In the genomic region with DNA sequence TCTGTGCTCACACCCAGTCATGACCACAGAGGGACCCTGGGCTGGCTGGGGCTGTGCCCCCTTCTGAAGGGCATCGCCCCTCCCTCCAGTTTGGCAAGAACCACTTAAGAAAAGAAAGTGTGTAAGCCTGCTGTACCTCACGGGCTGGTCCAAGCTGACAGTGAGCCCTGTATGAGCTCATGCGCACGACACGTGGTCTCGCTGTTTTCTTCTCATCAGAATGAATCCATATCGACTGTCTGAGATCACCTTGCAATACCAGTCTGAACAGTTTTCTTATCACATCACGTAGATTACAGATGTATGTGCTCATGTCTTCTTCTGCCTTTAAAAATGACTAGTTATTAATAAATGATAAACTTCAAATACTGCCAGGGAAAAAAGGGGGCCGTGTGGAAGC, we compare ENCODE assay signal across 25 mouse cellular contexts.
DNase-seq lines count a peak whose midpoint lies in the region; ATAC-seq and TF ChIP-seq lines count a peak whose summit lies in the region.
"Had no signal": no experiment of that assay in that cellular context is flagged by ENCODE, and none has a peak within 500 bp of the region (broad histone marks: within the 10 kb centered on the region; RNA-seq: fewer than 3 reads in every experiment).

No protein-coding gene starts in this region.

- H3K9me3 ChIP-seq in forebrain, embryonic 10.5 days = peaks cover 6% of the 10 kb centered on the region
- no peaks in the 10 kb centered on the region for H3K9me3 ChIP-seq in forebrain, embryonic 14.5 days (replicated peaks; ENCODE audit: control insufficient read depth, low read length)
- H3K9me3 ChIP-seq in hindbrain, postnatal 0 days (ENCODE audit: low read length) = no peaks in the 10 kb centered on the region
- no peaks in the 10 kb centered on the region for H3K9me3 ChIP-seq in hindbrain, embryonic 14.5 days (ENCODE audit: control insufficient read depth, low read length)
- 0 out of 2 replicates have a peak, but pooled peaks cover 9% of the 10 kb centered on the region for H3K9me3 ChIP-seq in midbrain, embryonic 10.5 days (replicated peaks)
- H3K9me3 ChIP-seq in midbrain, embryonic 15.5 days = no peaks in the 10 kb centered on the region
- H3K9me3 ChIP-seq in intestine, embryonic 15.5 days = no peaks in the 10 kb centered on the region
- H3K9me3 ChIP-seq: embryonic facial prominence, embryonic 10.5 days; embryonic facial prominence, embryonic 13.5 days; forebrain, embryonic 13.5 days; heart, embryonic 10.5 days; heart, embryonic 13.5 days; hindbrain, embryonic 15.5 days had no signal

- H3K27me3 ChIP-seq in forebrain, embryonic 10.5 days (ENCODE audit: poor library complexity, severe bottlenecking) = no peaks in the 10 kb centered on the region
- H3K27me3 ChIP-seq in forebrain, embryonic 14.5 days (replicated peaks; ENCODE audit: control insufficient read depth, insufficient read depth, low read length) = no peaks in the 10 kb centered on the region
- no peaks in the 10 kb centered on the region for H3K27me3 ChIP-seq in hindbrain, postnatal 0 days (ENCODE audit: insufficient read depth, low read length)
- H3K27me3 ChIP-seq in hindbrain, embryonic 14.5 days (ENCODE audit: control insufficient read depth, insufficient read depth, low read length) = no peaks in the 10 kb centered on the region
- H3K27me3 ChIP-seq in midbrain, embryonic 10.5 days (ENCODE audit: low read depth, poor library complexity, severe bottlenecking) = no peaks in the 10 kb centered on the region
- no peaks in the 10 kb centered on the region for H3K27me3 ChIP-seq in midbrain, embryonic 15.5 days (replicated peaks)
- no peaks in the 10 kb centered on the region for H3K27me3 ChIP-seq in intestine, embryonic 15.5 days (replicated peaks)
- H3K27me3 ChIP-seq: embryonic facial prominence, embryonic 13.5 days; forebrain, embryonic 13.5 days; heart, embryonic 13.5 days; hindbrain, embryonic 15.5 days had no signal

- no peak overlapping the region for H3K4me3 ChIP-seq in forebrain, embryonic 10.5 days
- H3K4me3 ChIP-seq in forebrain, embryonic 14.5 days (ENCODE audit: low read depth, low read length) = no peak overlapping the region
- no peak overlapping the region for H3K4me3 ChIP-seq in hindbrain, postnatal 0 days (ENCODE audit: low read length)
- no peak overlapping the region for H3K4me3 ChIP-seq in hindbrain, embryonic 14.5 days (replicated peaks; ENCODE audit: low read length)
- no peak overlapping the region for H3K4me3 ChIP-seq in midbrain, embryonic 10.5 days
- no peak overlapping the region for H3K4me3 ChIP-seq in midbrain, embryonic 15.5 days
- H3K4me3 ChIP-seq in intestine, embryonic 15.5 days (replicated peaks) = no peak overlapping the region
- H3K4me3 ChIP-seq: embryonic facial prominence, embryonic 10.5 days; embryonic facial prominence, embryonic 13.5 days; erythroblast, embryonic 14.5 days; forebrain, embryonic 13.5 days; heart, adult 2 months; heart, embryonic 10.5 days; heart, embryonic 13.5 days; hindbrain, embryonic 15.5 days had no signal

- DNase-seq in forebrain, embryonic 10.5 days (ENCODE audit: extremely low spot score, low spot score) = no peak
- DNase-seq in forebrain, embryonic 14.5 days (ENCODE audit: low spot score) = no peak
- DNase-seq in hindbrain, postnatal 0 days (ENCODE audit: low spot score) = no peak
- no peak for DNase-seq in hindbrain, embryonic 14.5 days (ENCODE audit: low spot score)
- no peak for DNase-seq in midbrain, embryonic 10.5 days (ENCODE audit: low spot score)
- no peak for DNase-seq in left cerebral cortex, adult 11 months (ENCODE audit: low spot score)
- DNase-seq: adrenal gland, adult 8-10 months; adrenal gland, postnatal 25 days; cerebellum, adult 11-12 months; cerebellum, adult 8-10 months; cerebellum, postnatal 36 days; forebrain, postnatal 0 days; gastrocnemius, postnatal 25 days; heart, adult 2 months; heart, postnatal 14 days had no signal

- TF ChIP-seq CTCF in hindbrain, postnatal 0 days (IDR thresholded peaks at IDR 0.05; ENCODE audit: low read depth) = no peak

- no peak for ATAC-seq in forebrain, embryonic 14.5 days
- ATAC-seq in hindbrain, postnatal 0 days = 0 out of 2 replicates have a peak, but pooled peaks have one; percentile 35
- no peak for ATAC-seq in hindbrain, embryonic 14.5 days (ENCODE audit: low FRiP score)
- ATAC-seq in midbrain, embryonic 15.5 days (replicated peaks) = no peak
- peak; percentile 58 for ATAC-seq in intestine, embryonic 15.5 days
- ATAC-seq: activated CD4-positive, CD25-positive, alpha-beta regulatory T cell, adult 4 months; forebrain, embryonic 13.5 days; forebrain, postnatal 0 days had no signal

- H3K27ac ChIP-seq in forebrain, embryonic 10.5 days = peak overlapping the region; percentile 69; the same call in 1 of the 2 replicates
- H3K27ac ChIP-seq in forebrain, embryonic 14.5 days (ENCODE audit: low read depth, low read length) = no peak overlapping the region
- H3K27ac ChIP-seq in hindbrain, postnatal 0 days = no peak overlapping the region
- H3K27ac ChIP-seq in hindbrain, embryonic 14.5 days = no peak overlapping the region
- peak overlapping the region; percentile 65; the same call in 1 of the 2 replicates for H3K27ac ChIP-seq in midbrain, embryonic 10.5 days (replicated peaks)
- no peak overlapping the region for H3K27ac ChIP-seq in midbrain, embryonic 15.5 days
- H3K27ac ChIP-seq in intestine, embryonic 15.5 days = no peak overlapping the region
- H3K27ac ChIP-seq: embryonic facial prominence, embryonic 10.5 days; embryonic facial prominence, embryonic 13.5 days; forebrain, embryonic 13.5 days; heart, adult 2 months; heart, embryonic 10.5 days; heart, embryonic 13.5 days; hindbrain, embryonic 15.5 days had no signal

- H3K4me1 ChIP-seq in forebrain, embryonic 10.5 days = peaks cover 16% of the 10 kb centered on the region
- no peaks in the 10 kb centered on the region for H3K4me1 ChIP-seq in forebrain, embryonic 14.5 days (ENCODE audit: control insufficient read depth, insufficient read depth, low read length)
- H3K4me1 ChIP-seq in hindbrain, postnatal 0 days (ENCODE audit: insufficient read depth, low read length) = no peaks in the 10 kb centered on the region
- no peaks in the 10 kb centered on the region for H3K4me1 ChIP-seq in hindbrain, embryonic 14.5 days (replicated peaks; ENCODE audit: control insufficient read depth, insufficient read depth, low read length)
- H3K4me1 ChIP-seq in midbrain, embryonic 10.5 days = peaks cover 21% of the 10 kb centered on the region
- H3K4me1 ChIP-seq in midbrain, embryonic 15.5 days = no peaks in the 10 kb centered on the region; the same call in 1 of the 2 replicates
- H3K4me1 ChIP-seq in intestine, embryonic 15.5 days (replicated peaks) = no peaks in the 10 kb centered on the region
- H3K4me1 ChIP-seq: embryonic facial prominence, embryonic 13.5 days; hindbrain, embryonic 15.5 days had no signal

- no peak overlapping the region for H3K9ac ChIP-seq in forebrain, embryonic 14.5 days (ENCODE audit: low read length)
- H3K9ac ChIP-seq in hindbrain, postnatal 0 days (replicated peaks; ENCODE audit: low read length) = no peak overlapping the region
- no peak overlapping the region for H3K9ac ChIP-seq in hindbrain, embryonic 14.5 days
- no peak overlapping the region for H3K9ac ChIP-seq in midbrain, embryonic 15.5 days
- H3K9ac ChIP-seq in intestine, embryonic 15.5 days = no peak overlapping the region
- H3K9ac ChIP-seq: embryonic facial prominence, embryonic 13.5 days; forebrain, embryonic 13.5 days; forebrain, postnatal 0 days; heart, embryonic 13.5 days; hindbrain, embryonic 15.5 days had no signal

- H3K36me3 ChIP-seq in forebrain, embryonic 10.5 days (replicated peaks) = no peaks in the 10 kb centered on the region
- H3K36me3 ChIP-seq in forebrain, embryonic 14.5 days (ENCODE audit: control insufficient read depth, insufficient read depth, low read length) = 0 out of 2 replicates have a peak, but pooled peaks cover 4% of the 10 kb centered on the region
- H3K36me3 ChIP-seq in hindbrain, postnatal 0 days (ENCODE audit: insufficient read depth, low read length) = peaks cover 4% of the 10 kb centered on the region; the same call in 1 of the 2 replicates
- H3K36me3 ChIP-seq in hindbrain, embryonic 14.5 days (replicated peaks; ENCODE audit: control insufficient read depth, insufficient read depth) = peaks cover 18% of the 10 kb centered on the region
- H3K36me3 ChIP-seq in midbrain, embryonic 10.5 days = no peaks in the 10 kb centered on the region
- no peaks in the 10 kb centered on the region; the same call in 1 of the 2 replicates for H3K36me3 ChIP-seq in midbrain, embryonic 15.5 days (replicated peaks)
- H3K36me3 ChIP-seq in intestine, embryonic 15.5 days = no peaks in the 10 kb centered on the region
- H3K36me3 ChIP-seq: embryonic facial prominence, embryonic 10.5 days; heart, embryonic 10.5 days; heart, embryonic 13.5 days had no signal

- no peak overlapping the region for H3K4me2 ChIP-seq in forebrain, embryonic 14.5 days (ENCODE audit: low read length)
- no peak overlapping the region for H3K4me2 ChIP-seq in hindbrain, postnatal 0 days (ENCODE audit: low read depth, low read length)
- no peak overlapping the region for H3K4me2 ChIP-seq in hindbrain, embryonic 14.5 days (replicated peaks)
- H3K4me2 ChIP-seq in midbrain, embryonic 15.5 days = no peak overlapping the region
- no peak overlapping the region for H3K4me2 ChIP-seq in intestine, embryonic 15.5 days (replicated peaks)
- H3K4me2 ChIP-seq: embryonic facial prominence, embryonic 13.5 days; forebrain, embryonic 13.5 days; heart, embryonic 13.5 days; hindbrain, embryonic 15.5 days had no signal

- 93% methylated on average over 9 of the region's 9 CpGs for WGBS in forebrain, embryonic 10.5 days
- 90% methylated on average over 9 of the region's 9 CpGs for WGBS in forebrain, embryonic 14.5 days
- 85% methylated on average over 9 of the region's 9 CpGs for WGBS in hindbrain, postnatal 0 days
- WGBS in hindbrain, embryonic 14.5 days = 88% methylated on average over 9 of the region's 9 CpGs
- WGBS in midbrain, embryonic 10.5 days = 94% methylated on average over 9 of the region's 9 CpGs
- WGBS in midbrain, embryonic 15.5 days = 84% methylated on average over 9 of the region's 9 CpGs
- WGBS in intestine, embryonic 15.5 days = 75% methylated on average over 9 of the region's 9 CpGs

Comparison
In these comparisons a context has a peak if more than half of its experiments do, and no peak if none do; other contexts are left out.
1. H3K27ac ChIP-seq: peak in forebrain, embryonic 10.5 days (single experiment) and midbrain, embryonic 10.5 days (single experiment); none in forebrain, embryonic 14.5 days (single experiment), hindbrain, postnatal 0 days (single experiment), hindbrain, embryonic 14.5 days (single experiment), midbrain, embryonic 15.5 days (single experiment) and intestine, embryonic 15.5 days (single experiment).
2. ATAC-seq: peak in hindbrain, postnatal 0 days (single experiment) and intestine, embryonic 15.5 days (single experiment); none in forebrain, embryonic 14.5 days (single experiment), hindbrain, embryonic 14.5 days (single experiment) and midbrain, embryonic 15.5 days (single experiment).